Mouse (Mus musculus): ENCODE results near the gene Ptms. TPM values are rescaled to one million over a fixed set of nuclear protein-coding genes. Genes with fewer than 3 reads are reported as not detected.
A peak's percentile ranks its signal among the peaks of the same experiment; 100 is the strongest.

The Ptms gene
- polyA plus RNA-seq, 1 experiment from 2014 or later, result 707 TPM

DNA sequence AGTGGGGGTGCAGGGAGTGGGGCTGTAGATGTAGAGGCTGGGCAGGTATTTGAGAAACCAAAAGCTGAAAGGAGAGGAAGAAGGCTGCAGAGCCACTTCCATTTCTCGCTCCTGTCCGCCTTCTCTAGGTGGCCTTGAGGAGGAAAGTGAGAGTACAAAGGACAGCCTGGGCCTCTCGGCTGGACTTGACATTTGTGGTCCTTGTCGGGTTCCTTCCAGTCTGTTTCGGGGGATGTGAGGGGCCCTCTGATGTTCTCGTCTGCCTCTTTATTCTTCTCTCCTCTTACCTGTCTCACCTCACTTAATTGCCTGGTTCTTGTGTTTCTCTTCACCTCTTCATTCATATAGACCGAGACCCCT is 1.6 kb downstream of the Ptms start:
- 3% methylated on average over 7 of the region's 7 CpGs for WGBS
- H3K9ac ChIP-seq, result peak overlapping the region; percentile 100
- DNase-seq (ENCODE audit: low spot score) (no peak), ATAC-seq (ENCODE audit: low FRiP score) (no peak)
- no peaks in the 10 kb centered on the region for H3K9me3 ChIP-seq (ENCODE audit: control insufficient read depth, low read length)
- H3K36me3 ChIP-seq (replicated peaks; ENCODE audit: control insufficient read depth, insufficient read depth), result peaks cover 18% of the 10 kb centered on the region
- peak overlapping the region; percentile 57 for H3K4me2 ChIP-seq (replicated peaks)
- peak overlapping the region; percentile 100 for H3K27ac ChIP-seq
- H3K27me3 ChIP-seq (ENCODE audit: control insufficient read depth, insufficient read depth, low read length), result no peaks in the 10 kb centered on the region
- peaks cover 53% of the 10 kb centered on the region for H3K4me1 ChIP-seq (replicated peaks; ENCODE audit: control insufficient read depth, insufficient read depth, low read length)
- peak overlapping the region; percentile 96 for H3K4me3 ChIP-seq (replicated peaks; ENCODE audit: low read length)

DNA sequence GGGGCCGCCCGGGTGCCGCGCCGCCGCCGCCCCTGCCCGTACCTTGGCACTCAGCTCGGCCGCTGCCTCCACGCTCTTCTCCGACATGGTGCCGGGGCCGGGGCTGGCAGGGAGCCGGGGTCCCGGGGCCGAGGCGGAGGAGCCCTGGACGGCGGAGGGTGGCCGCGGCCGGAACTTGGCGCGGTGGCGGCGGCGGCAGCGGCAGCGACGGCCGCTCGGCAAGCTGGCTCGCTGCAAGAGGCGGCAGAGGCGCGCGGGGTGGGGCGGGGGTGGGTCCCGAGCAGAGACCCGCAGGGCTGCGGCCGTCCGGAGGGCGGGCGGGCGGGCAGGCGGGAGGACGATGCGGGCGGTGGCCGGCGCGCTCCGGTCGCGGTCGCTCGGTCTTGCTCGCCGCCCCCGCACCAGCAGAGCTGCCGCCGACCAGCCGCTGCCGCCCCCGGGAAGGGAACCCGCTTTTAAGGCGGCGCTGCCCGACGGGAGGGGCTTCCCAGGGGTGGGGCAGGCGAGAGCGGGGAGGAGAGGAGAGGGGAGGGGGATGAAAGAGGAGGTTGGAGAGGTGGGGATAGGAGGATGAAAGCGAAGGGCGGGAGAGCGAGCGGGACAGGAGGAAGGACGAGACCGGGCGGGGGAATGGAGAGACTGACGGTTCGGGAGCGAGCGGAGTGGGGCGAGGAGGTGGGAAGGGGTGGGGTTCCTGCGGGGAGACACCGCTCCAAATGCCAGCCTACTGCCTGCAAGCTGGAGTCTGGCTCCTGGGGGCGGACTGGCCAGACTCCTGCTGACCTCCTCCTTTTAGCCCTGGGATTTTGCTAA is 2.2 kb downstream of the Ptms start:
- H3K9me3 ChIP-seq (ENCODE audit: control insufficient read depth, low read length), result no peaks in the 10 kb centered on the region
- H3K4me3 ChIP-seq (replicated peaks; ENCODE audit: low read length), result peak overlapping the region; percentile 96
- peak overlapping the region; percentile 100 for H3K4me2 ChIP-seq (replicated peaks)
- H3K36me3 ChIP-seq (replicated peaks; ENCODE audit: control insufficient read depth, insufficient read depth), result peaks cover 24% of the 10 kb centered on the region
- ATAC-seq (ENCODE audit: low FRiP score) (peak; percentile 79), DNase-seq (ENCODE audit: low spot score) (peak; percentile 90)
- peaks cover 53% of the 10 kb centered on the region for H3K4me1 ChIP-seq (replicated peaks; ENCODE audit: control insufficient read depth, insufficient read depth, low read length)
- H3K27me3 ChIP-seq (ENCODE audit: control insufficient read depth, insufficient read depth, low read length), result no peaks in the 10 kb centered on the region
- under 1% methylated on average over 57 of the region's 89 CpGs for WGBS
- peak overlapping the region; percentile 100 for H3K27ac ChIP-seq
- peak overlapping the region; percentile 100 for H3K9ac ChIP-seq

DNA sequence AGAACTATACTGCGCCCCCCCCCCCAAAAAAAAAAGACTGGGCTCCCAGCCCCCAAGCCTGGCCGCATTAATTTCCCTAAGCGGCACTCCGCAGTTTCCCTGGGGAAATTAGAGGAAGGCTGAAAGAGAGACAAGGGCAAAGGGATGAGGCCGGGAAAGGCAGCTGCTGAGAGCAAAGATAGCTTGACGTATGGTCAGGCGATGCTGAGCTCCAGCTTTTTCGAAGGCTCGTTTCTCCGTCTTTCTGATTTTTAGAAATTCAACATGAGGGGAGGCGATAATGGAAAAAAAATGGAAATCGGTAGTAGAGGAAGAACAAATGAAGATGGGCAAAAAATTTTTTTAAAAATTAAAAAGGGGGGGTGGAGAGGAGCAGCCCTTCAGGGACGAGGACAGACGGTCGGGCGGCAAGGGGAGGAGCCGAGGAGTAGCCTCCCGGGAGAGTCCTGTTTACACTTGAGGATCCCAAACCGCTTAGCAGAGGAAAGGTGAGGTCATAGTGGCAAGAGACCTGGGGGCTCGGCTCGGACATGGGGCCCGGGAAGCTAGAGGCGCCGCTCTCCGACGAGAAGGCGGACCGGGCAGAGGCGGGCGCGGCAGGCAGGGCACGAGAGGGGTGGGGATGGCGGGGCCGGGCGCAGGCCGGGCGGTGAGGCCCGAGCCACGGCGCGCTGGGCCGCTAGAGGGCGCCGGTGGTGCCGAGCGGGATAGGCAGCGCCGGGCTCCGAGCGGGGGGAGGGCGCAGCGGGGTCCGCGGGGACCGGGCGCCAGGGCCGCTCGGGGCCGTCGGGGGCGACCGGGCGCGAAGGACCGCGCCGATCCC is 3.0 kb downstream of the Ptms start:
- ATAC-seq (ENCODE audit: low FRiP score) (peak; percentile 49), DNase-seq (ENCODE audit: low spot score) (peak; percentile 90)
- 0% methylated on average over 54 of the region's 67 CpGs for WGBS
- H3K27ac ChIP-seq, result peak overlapping the region; percentile 100
- H3K4me1 ChIP-seq (replicated peaks; ENCODE audit: control insufficient read depth, insufficient read depth, low read length), result peaks cover 53% of the 10 kb centered on the region
- H3K27me3 ChIP-seq (ENCODE audit: control insufficient read depth, insufficient read depth, low read length), result no peaks in the 10 kb centered on the region
- peaks cover 28% of the 10 kb centered on the region for H3K36me3 ChIP-seq (replicated peaks; ENCODE audit: control insufficient read depth, insufficient read depth)
- H3K9ac ChIP-seq, result peak overlapping the region; percentile 100
- H3K9me3 ChIP-seq (ENCODE audit: control insufficient read depth, low read length), result no peaks in the 10 kb centered on the region
- H3K4me2 ChIP-seq (replicated peaks), result peak overlapping the region; percentile 100
- peak overlapping the region; percentile 96 for H3K4me3 ChIP-seq (replicated peaks; ENCODE audit: low read length)

DNA sequence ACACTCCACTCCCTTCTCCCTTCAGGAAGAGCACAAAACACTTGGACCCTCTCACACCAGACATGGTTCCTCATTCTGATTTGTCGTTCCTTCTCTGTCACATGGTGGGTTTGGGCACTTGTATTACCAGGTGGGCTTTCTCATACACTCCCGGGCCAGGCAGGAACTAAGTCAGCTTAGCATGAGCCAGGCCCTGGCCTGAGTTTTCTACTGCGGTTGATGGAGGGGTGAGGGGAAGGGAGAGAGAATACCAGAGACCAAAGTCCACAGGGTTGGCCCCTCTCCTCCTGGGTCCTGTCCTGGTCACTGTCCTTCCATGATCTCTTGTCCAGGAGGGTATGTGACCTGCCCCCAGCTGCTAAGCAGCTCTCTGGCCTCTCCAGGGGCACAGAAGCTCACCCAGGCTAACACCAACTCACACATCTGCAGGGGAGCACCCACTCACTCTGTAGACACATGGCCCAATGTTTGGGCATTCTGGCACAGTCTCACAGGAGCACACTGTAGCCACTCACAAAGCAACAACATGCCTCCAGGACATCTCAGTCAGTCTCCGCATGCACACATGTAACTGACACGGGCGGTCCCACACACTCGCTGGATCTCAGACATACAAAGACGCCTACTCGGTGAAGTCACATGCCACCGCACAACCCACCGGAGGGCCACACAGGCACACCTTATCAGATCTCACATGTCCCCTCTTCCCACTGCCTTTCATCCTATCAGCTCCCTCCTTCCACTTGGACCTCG is 3.8 kb downstream of the Ptms start:
- H3K4me3 ChIP-seq (replicated peaks; ENCODE audit: low read length), result peak overlapping the region; percentile 96
- peak overlapping the region; percentile 100 for H3K4me2 ChIP-seq (replicated peaks)
- H3K36me3 ChIP-seq (replicated peaks; ENCODE audit: control insufficient read depth, insufficient read depth), result peaks cover 28% of the 10 kb centered on the region
- DNase-seq (ENCODE audit: low spot score) (no peak), ATAC-seq (ENCODE audit: low FRiP score) (no peak)
- H3K27me3 ChIP-seq (ENCODE audit: control insufficient read depth, insufficient read depth, low read length), result no peaks in the 10 kb centered on the region
- no peaks in the 10 kb centered on the region for H3K9me3 ChIP-seq (ENCODE audit: control insufficient read depth, low read length)
- 2% methylated on average over 12 of the region's 12 CpGs for WGBS
- H3K27ac ChIP-seq, result peak overlapping the region; percentile 100
- peak overlapping the region; percentile 100 for H3K9ac ChIP-seq
- H3K4me1 ChIP-seq (replicated peaks; ENCODE audit: control insufficient read depth, insufficient read depth, low read length), result peaks cover 45% of the 10 kb centered on the region

DNA sequence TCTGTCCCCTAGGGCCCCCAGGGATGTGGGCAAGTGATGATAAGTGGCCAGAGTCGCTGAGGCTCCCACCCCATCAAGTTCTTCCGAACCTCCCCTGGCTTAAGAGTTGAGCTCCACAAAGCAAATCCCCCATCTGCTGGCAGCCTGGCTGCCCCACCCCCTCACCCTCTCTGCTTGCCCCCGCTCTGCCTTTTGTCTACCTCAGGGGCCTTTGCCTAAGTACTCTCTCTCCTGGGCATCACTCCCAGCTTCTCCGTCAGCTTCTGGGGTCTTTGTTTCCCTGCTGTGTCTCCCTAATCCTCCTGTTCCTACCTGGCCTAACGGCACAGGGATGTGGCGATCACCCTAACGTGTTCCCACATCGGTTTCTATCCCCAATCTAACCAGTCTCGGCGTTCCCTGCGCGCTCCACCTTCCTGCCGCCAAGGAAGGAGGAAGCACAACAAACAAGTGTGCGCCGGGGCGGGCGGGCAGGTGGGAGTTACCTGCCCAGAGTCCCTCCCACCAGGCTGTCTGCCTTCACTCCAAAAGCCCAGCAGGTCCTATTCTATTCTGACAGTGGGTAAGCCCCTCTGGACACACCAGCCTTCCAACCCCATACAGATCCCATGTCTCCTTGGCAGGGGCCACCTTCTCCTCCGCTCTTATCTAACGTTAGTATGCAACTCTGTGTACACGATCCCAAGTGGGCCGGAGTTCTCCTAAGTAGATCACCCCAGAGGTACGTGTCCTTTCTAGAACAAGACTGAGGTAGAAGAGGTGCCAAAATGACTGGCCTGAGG is 4.6 kb downstream of the Ptms start:
- H3K9me3 ChIP-seq (ENCODE audit: control insufficient read depth, low read length), result no peaks in the 10 kb centered on the region
- H3K4me1 ChIP-seq (replicated peaks; ENCODE audit: control insufficient read depth, insufficient read depth, low read length), result peaks cover 41% of the 10 kb centered on the region
- DNase-seq (ENCODE audit: low spot score) (no peak), ATAC-seq (ENCODE audit: low FRiP score) (no peak)
- peak overlapping the region; percentile 96 for H3K4me3 ChIP-seq (replicated peaks; ENCODE audit: low read length)
- peak overlapping the region; percentile 100 for H3K4me2 ChIP-seq (replicated peaks)
- peaks cover 28% of the 10 kb centered on the region for H3K36me3 ChIP-seq (replicated peaks; ENCODE audit: control insufficient read depth, insufficient read depth)
- H3K27ac ChIP-seq, result peak overlapping the region; percentile 100
- WGBS, result 8% methylated on average over 21 of the region's 22 CpGs
- H3K27me3 ChIP-seq (ENCODE audit: control insufficient read depth, insufficient read depth, low read length), result no peaks in the 10 kb centered on the region
- peak overlapping the region; percentile 100 for H3K9ac ChIP-seq

DNA sequence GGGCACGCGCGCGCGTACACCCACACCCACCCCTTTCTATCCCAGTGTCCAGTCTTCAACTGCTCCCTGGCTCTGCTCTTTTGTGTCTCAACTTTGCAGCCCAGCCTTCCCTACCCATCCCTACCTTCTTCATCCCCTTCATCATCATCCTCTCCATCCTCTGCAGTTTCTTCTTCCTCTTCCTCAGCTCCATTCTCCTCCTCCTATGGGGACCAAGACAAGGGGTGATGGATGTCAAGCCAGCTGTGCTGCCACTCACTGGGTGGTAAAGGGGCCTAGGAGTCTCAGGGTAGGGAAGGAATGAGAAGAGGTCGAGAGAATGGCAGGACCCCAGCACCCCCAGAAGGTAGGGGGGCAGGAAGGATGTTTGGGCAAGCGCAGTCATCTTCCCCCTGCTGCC is 5.4 kb downstream of the Ptms start:
- ATAC-seq (ENCODE audit: low FRiP score) (no peak), DNase-seq (ENCODE audit: low spot score) (no peak)
- WGBS, result 82% methylated on average over 7 of the region's 7 CpGs
- H3K9ac ChIP-seq, result peak overlapping the region; percentile 100
- no peaks in the 10 kb centered on the region for H3K27me3 ChIP-seq (ENCODE audit: control insufficient read depth, insufficient read depth, low read length)
- peak overlapping the region; percentile 100 for H3K4me2 ChIP-seq (replicated peaks)
- peak overlapping the region; percentile 100 for H3K27ac ChIP-seq
- peak overlapping the region; percentile 96 for H3K4me3 ChIP-seq (replicated peaks; ENCODE audit: low read length)
- H3K9me3 ChIP-seq (ENCODE audit: control insufficient read depth, low read length), result no peaks in the 10 kb centered on the region
- H3K36me3 ChIP-seq (replicated peaks; ENCODE audit: control insufficient read depth, insufficient read depth), result peaks cover 28% of the 10 kb centered on the region
- H3K4me1 ChIP-seq (replicated peaks; ENCODE audit: control insufficient read depth, insufficient read depth, low read length), result peaks cover 44% of the 10 kb centered on the region

DNA sequence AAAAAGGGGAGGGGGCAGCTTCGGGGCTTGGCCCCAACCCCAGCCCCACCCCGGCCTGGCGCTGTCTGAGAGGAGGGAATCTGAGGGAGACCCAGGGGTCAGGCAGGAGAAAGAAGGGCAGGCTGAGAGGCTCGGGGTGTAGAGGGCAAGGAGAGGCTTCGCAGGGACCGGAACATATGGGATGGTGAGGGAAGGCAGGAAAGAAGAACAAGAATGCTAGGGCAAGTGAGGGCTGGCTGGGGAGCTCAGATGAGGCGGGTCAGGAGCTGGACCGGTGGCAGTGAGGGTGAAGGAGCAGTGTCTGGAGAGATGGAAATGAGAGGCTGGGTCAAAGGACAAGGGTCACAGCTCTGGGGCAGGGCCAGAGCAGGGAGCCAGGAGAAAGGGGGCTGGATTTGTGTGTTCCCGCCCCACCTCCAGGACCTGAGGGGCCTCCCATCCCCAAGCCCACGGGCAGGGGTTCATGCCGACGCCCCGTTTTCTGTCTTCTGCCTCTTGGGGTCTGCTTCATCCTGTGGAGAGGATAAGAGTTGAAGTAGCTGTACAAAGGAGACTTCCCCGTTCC is 6.1 kb downstream of the Ptms start:
- peaks cover 40% of the 10 kb centered on the region for H3K4me1 ChIP-seq (replicated peaks; ENCODE audit: control insufficient read depth, insufficient read depth, low read length)
- peaks cover 28% of the 10 kb centered on the region for H3K36me3 ChIP-seq (replicated peaks; ENCODE audit: control insufficient read depth, insufficient read depth)
- H3K4me2 ChIP-seq (replicated peaks), result peak overlapping the region; percentile 100; the same call in 1 of the 2 replicates
- H3K4me3 ChIP-seq (replicated peaks; ENCODE audit: low read length), result no peak overlapping the region
- H3K9me3 ChIP-seq (ENCODE audit: control insufficient read depth, low read length), result no peaks in the 10 kb centered on the region
- no peaks in the 10 kb centered on the region for H3K27me3 ChIP-seq (ENCODE audit: control insufficient read depth, insufficient read depth, low read length)
- DNase-seq (ENCODE audit: low spot score) (no peak), ATAC-seq (ENCODE audit: low FRiP score) (no peak)
- H3K27ac ChIP-seq, result peak overlapping the region; percentile 100
- 0 out of 2 replicates have a peak overlapping the region, but pooled peaks have one; percentile 100 for H3K9ac ChIP-seq
- WGBS, result 49% methylated on average over 14 of the region's 14 CpGs

DNA sequence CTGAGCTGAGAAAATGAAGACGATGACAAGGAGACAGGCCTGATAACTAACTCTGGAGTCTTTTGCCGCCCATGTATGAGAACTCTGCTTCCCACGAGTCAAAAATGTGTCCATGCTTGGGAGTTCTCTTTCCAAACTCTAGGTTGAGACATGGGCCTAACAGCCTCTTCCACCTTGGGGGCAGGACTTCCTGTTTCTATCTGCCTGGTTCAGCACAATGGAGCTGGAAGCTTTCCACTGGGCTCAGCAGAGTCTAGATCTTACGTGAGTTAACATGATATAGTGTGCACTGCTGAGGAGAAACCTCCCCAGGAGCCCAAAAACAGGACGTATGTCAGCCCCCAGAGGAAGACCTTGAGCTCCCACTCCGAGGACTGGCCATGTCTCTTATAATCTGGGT is 6.7 kb downstream of the Ptms start:
- ATAC-seq (ENCODE audit: low FRiP score) (no peak), DNase-seq (ENCODE audit: low spot score) (no peak)
- Histone ChIP-seq H3K4me1 (replicated peaks; ENCODE audit: control insufficient read depth, insufficient read depth, low read length) (peaks cover 34% of the 10 kb centered on the region), H3K9me3 (ENCODE audit: control insufficient read depth, low read length) (no peaks in the 10 kb centered on the region), H3K36me3 (replicated peaks; ENCODE audit: control insufficient read depth, insufficient read depth) (peaks cover 28% of the 10 kb centered on the region), H3K4me3 (replicated peaks; ENCODE audit: low read length) (no peak overlapping the region), H3K27me3 (ENCODE audit: control insufficient read depth, insufficient read depth, low read length) (no peaks in the 10 kb centered on the region), H3K9ac (no peak overlapping the region), H3K27ac (0 out of 2 replicates have a peak overlapping the region, but pooled peaks have one; percentile 100), H3K4me2 (replicated peaks) (no peak overlapping the region)
- 47% methylated on average over 6 of the region's 6 CpGs for WGBS

All from hindbrain, embryonic 14.5 days (tissue).